Mouse (Mus musculus) ES-E14 (cell line): ENCODE data around the gene Ablim1.

Experiments
- CHD2 ChIP-seq: IDR thresholded peaks from 2 replicates; pipeline ENCODE4 v1.6.1; 2014; ENCODE audit warnings: mild to moderate bottlenecking, low read depth, low read length, inconsistent platforms
- HCFC1 ChIP-seq: IDR thresholded peaks from 2 replicates; pipeline ENCODE4 v1.6.1; 2012; ENCODE audit warnings: low read length, inconsistent platforms, borderline replicate concordance; ENCODE audit not compliant: insufficient read depth

GRCm38 (mm10) chr19:57193382-57193781, 121.3 kb downstream of the Ablim1 start:
- TF ChIP-seq HCFC1 (no peak), CHD2 (no peak)
